Comparison of ENCODE assay signal across 25 mouse cellular contexts in genomic region chr1:184583751-184584504, GRCm38 (mm10).
A peak's percentile ranks its signal among the peaks of the same experiment; 100 is the strongest.
DNase-seq lines count a peak whose midpoint lies in the region; ATAC-seq and TF ChIP-seq lines count a peak whose summit lies in the region.
"Had no signal": no experiment of that assay in that cellular context is flagged by ENCODE, and none has a peak within 500 bp of the region (broad histone marks: within the 10 kb centered on the region; RNA-seq: fewer than 3 reads in every experiment).

No protein-coding gene starts in this region.

- H3K9me3 ChIP-seq in kidney, postnatal 0 days (replicated peaks; ENCODE audit: low read length) = no peaks in the 10 kb centered on the region
- no peaks in the 10 kb centered on the region for H3K9me3 ChIP-seq in lung, embryonic 16.5 days (ENCODE audit: control insufficient read depth, low read length)
- H3K9me3 ChIP-seq: embryonic facial prominence, embryonic 15.5 days; forebrain, embryonic 10.5 days; heart, embryonic 10.5 days; heart, embryonic 15.5 days; hindbrain, embryonic 13.5 days had no signal

- no peak overlapping the region for H3K4me2 ChIP-seq in kidney, postnatal 0 days (ENCODE audit: low read length)
- H3K4me2 ChIP-seq in lung, embryonic 16.5 days (ENCODE audit: low read depth, low read length) = no peak overlapping the region
- H3K4me2 ChIP-seq: embryonic facial prominence, embryonic 15.5 days; heart, embryonic 15.5 days; hindbrain, embryonic 13.5 days had no signal

- H3K27ac ChIP-seq in kidney, postnatal 0 days = no peak overlapping the region
- peak overlapping the region; percentile 25; the same call in 1 of the 2 replicates for H3K27ac ChIP-seq in lung, embryonic 16.5 days (ENCODE audit: low read length)
- H3K27ac ChIP-seq: embryonic facial prominence, embryonic 15.5 days; forebrain, embryonic 10.5 days; heart, embryonic 10.5 days; heart, embryonic 15.5 days; hindbrain, embryonic 13.5 days had no signal

- no peaks in the 10 kb centered on the region for H3K27me3 ChIP-seq in kidney, postnatal 0 days (ENCODE audit: insufficient read depth, low read length)
- H3K27me3 ChIP-seq in lung, embryonic 16.5 days (ENCODE audit: control insufficient read depth, insufficient read depth, low read depth, low read length) = no peaks in the 10 kb centered on the region
- H3K27me3 ChIP-seq: CH12.LX; embryonic facial prominence, embryonic 15.5 days; heart, embryonic 15.5 days; hindbrain, embryonic 13.5 days had no signal

- intact Hi-C loops in left cerebral cortex, postnatal 10 days (cut with DNase I) = no loop called here

- DNase-seq in kidney, postnatal 0 days (ENCODE audit: low spot score) = peak; percentile 54
- DNase-seq in kidney, adult 11 months = no peak
- DNase-seq in lung, postnatal 25 days (ENCODE audit: low spot score) = no peak
- DNase-seq in brain, adult 2 months (ENCODE audit: low read depth, low spot score) = peak; percentile 12
- peak; percentile 18 for DNase-seq in retina, embryonic 14.5 days (ENCODE audit: low spot score)
- no peak for DNase-seq in left cerebral cortex, postnatal 10 days (ENCODE audit: extremely low spot score in 1 of 2, low spot score in 2 of 2)
- DNase-seq in right cerebral cortex, adult 18-20 months = no peak
- DNase-seq: adrenal gland, adult 2 months; adrenal gland, postnatal 25 days; cerebellum, adult 11 months; cerebellum, adult 8-10 months; cerebellum, postnatal 14 days; embryo, embryonic 11 days; gastrocnemius, postnatal 36 days; heart, adult 18-20 months; heart, postnatal 14 days had no signal

- no peak overlapping the region for H3K9ac ChIP-seq in kidney, postnatal 0 days (ENCODE audit: low read depth, low read length)
- no peak overlapping the region for H3K9ac ChIP-seq in lung, embryonic 16.5 days (ENCODE audit: low read length)
- H3K9ac ChIP-seq: embryonic facial prominence, embryonic 15.5 days; heart, embryonic 15.5 days; hindbrain, embryonic 13.5 days had no signal

- no peaks in the 10 kb centered on the region for H3K36me3 ChIP-seq in kidney, postnatal 0 days (ENCODE audit: insufficient read depth, low read length)
- no peaks in the 10 kb centered on the region for H3K36me3 ChIP-seq in lung, embryonic 16.5 days (ENCODE audit: control insufficient read depth, insufficient read depth, low read length)
- H3K36me3 ChIP-seq: embryonic facial prominence, embryonic 15.5 days; forebrain, embryonic 10.5 days; heart, embryonic 10.5 days; heart, embryonic 15.5 days; hindbrain, embryonic 13.5 days had no signal

- no peak for ATAC-seq in kidney, postnatal 0 days (replicated peaks; ENCODE audit: low FRiP score, low read depth)
- peak; percentile 50; the same call in 1 of the 2 replicates for ATAC-seq in lung, embryonic 16.5 days (ENCODE audit: low read depth)
- ATAC-seq: forebrain, embryonic 14.5 days had no signal

- no peak for TF ChIP-seq CTCF in kidney, postnatal 0 days (IDR thresholded peaks at IDR 0.05; ENCODE audit: low read depth)

- no peak overlapping the region for H3K4me3 ChIP-seq in kidney, postnatal 0 days (replicated peaks; ENCODE audit: low read depth, low read length)
- no peak overlapping the region for H3K4me3 ChIP-seq in lung, embryonic 16.5 days (ENCODE audit: low read length)
- H3K4me3 ChIP-seq: embryonic facial prominence, embryonic 15.5 days; erythroblast, embryonic 14.5 days; forebrain, embryonic 10.5 days; heart, embryonic 10.5 days; heart, embryonic 15.5 days; hindbrain, embryonic 13.5 days had no signal

- H3K4me1 ChIP-seq in kidney, postnatal 0 days (replicated peaks; ENCODE audit: insufficient read depth, low read length) = no peaks in the 10 kb centered on the region
- H3K4me1 ChIP-seq in lung, embryonic 16.5 days (replicated peaks; ENCODE audit: control insufficient read depth, insufficient read depth, low read length) = peaks cover 15% of the 10 kb centered on the region
- H3K4me1 ChIP-seq: embryonic facial prominence, embryonic 15.5 days; forebrain, embryonic 10.5 days; heart, embryonic 10.5 days; heart, embryonic 15.5 days; hindbrain, embryonic 13.5 days had no signal

- WGBS in kidney, postnatal 0 days = 60% methylated on average over 6 of the region's 6 CpGs
- 33% methylated on average over 6 of the region's 6 CpGs for WGBS in lung, embryonic 16.5 days

Comparison
In these comparisons a context has a peak if more than half of its experiments do, and no peak if none do; other contexts are left out.
1. DNase-seq: peak in kidney, postnatal 0 days (single experiment), brain, adult 2 months (single experiment) and retina, embryonic 14.5 days (single experiment); none in kidney, adult 11 months (single experiment), lung, postnatal 25 days (single experiment), left cerebral cortex, postnatal 10 days (0 of 2) and right cerebral cortex, adult 18-20 months (single experiment).